Mouse (Mus musculus) lung, adult 2 months (tissue): Measurements from ENCODE around the gene Atg5.

Experiments
- CTCF ChIP-seq: fragments of 200-500 bp; IDR thresholded peaks from 2 replicates; pipeline ENCODE4 v1.5.1; 2011; ENCODE audit warnings: mild to moderate bottlenecking, low read length, control low read depth; ENCODE audit not compliant: insufficient read depth
- POLR2A ChIP-seq: fragments of 200-500 bp; IDR thresholded peaks from 2 replicates; pipeline ENCODE4 v1.6.1; 2011; ENCODE audit warnings: low read depth, mild to moderate bottlenecking, control low read depth, low read length, borderline replicate concordance; ENCODE audit errors: extremely low read depth

GRCm38 (mm10) chr10:44355216-44355615 is 87.1 kb downstream of the Atg5 start:
- TF ChIP-seq POLR2A (no peak), CTCF (no peak)
